Mouse (Mus musculus): Measurements from ENCODE around the gene Trim2. TPM values are rescaled to one million over a fixed set of nuclear protein-coding genes. Genes with fewer than 3 reads are reported as not detected.

The Trim2 gene
- polyA plus RNA-seq, 1 experiment from 2014 or later: 38.2 TPM

DNA sequence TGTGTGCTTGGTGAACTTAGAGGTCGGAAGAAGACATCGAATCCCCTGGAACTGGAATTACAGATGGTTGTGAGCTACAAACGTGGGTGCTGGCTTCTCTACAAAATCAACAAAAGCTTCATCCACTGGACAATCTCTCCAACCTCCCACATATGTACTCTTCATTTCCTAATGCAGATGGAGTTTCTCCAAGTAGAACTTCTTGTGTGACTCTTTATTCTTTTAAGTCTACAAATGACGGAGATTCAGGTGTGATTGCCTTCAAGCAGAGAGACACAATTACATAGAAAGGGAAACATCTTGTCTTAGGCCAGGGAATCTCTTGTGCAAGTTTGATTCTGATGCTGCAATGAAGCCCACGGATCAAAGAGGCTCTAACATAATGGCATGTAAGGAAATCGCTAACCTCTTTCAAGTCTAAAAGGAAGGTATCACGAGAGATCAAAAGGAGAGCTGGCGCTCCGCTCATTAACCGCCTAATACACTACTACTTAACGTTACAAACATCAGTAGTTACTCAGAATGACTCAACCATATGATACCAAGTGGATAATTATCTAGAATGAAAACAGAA, 133.0 kb downstream of the Trim2 start, which contains the start of gene Gm6525:
Gene Gm6525 (plus strand): TSS at position 524 of the 574 bp plus-strand sequence.
- H3K9ac ChIP-seq: no peak within 1 kb of the TSS
- 78% methylated on average over 11 of the region's 11 CpGs for WGBS
- no peaks in the 10 kb centered on the region for H3K9me3 ChIP-seq
- no peaks in the 10 kb centered on the region for H3K27me3 ChIP-seq
- no peaks in the 10 kb centered on the region for H3K4me1 ChIP-seq
- H3K36me3 ChIP-seq: peaks cover 18% of the 10 kb centered on the region; the same call in 1 of the 2 replicates
- no peak within 1 kb of the TSS for H3K4me3 ChIP-seq
- no peak for ATAC-seq (ENCODE audit: insufficient number of reproducible peaks, insufficient read depth, low FRiP score, low TSS enrichment)
- no peak within 1 kb of the TSS for H3K27ac ChIP-seq
- H3K4me2 ChIP-seq (replicated peaks): no peak within 1 kb of the TSS

DNA sequence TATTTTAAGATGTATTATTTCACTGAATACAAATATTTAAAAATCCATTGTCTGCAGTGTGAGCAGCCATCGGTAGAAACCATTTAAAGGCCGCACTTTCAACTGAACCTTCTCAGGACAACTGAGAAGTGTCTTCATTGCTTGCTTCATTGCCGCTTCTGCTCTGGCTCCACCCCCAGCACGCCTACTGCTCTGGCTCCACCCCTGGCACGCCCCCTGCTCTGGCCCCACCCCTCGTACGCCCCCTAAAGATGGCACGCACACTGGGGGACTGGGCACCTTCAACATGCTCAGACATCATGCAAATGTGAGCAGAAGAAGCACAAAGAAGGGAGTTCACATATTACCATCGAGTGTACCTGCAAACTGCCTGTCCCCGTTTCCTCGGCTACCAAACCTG, 134.3 kb downstream of the Trim2 start:
- Histone ChIP-seq H3K36me3 (peaks cover 18% of the 10 kb centered on the region; the same call in 1 of the 2 replicates), H3K27ac (no peak overlapping the region), H3K9ac (no peak overlapping the region), H3K27me3 (no peaks in the 10 kb centered on the region), H3K4me2 (replicated peaks) (no peak overlapping the region), H3K9me3 (no peaks in the 10 kb centered on the region), H3K4me3 (no peak overlapping the region), H3K4me1 (no peaks in the 10 kb centered on the region)
- ATAC-seq (ENCODE audit: insufficient number of reproducible peaks, insufficient read depth, low FRiP score, low TSS enrichment): no peak
- WGBS: 49% methylated on average over 11 of the region's 11 CpGs

DNA sequence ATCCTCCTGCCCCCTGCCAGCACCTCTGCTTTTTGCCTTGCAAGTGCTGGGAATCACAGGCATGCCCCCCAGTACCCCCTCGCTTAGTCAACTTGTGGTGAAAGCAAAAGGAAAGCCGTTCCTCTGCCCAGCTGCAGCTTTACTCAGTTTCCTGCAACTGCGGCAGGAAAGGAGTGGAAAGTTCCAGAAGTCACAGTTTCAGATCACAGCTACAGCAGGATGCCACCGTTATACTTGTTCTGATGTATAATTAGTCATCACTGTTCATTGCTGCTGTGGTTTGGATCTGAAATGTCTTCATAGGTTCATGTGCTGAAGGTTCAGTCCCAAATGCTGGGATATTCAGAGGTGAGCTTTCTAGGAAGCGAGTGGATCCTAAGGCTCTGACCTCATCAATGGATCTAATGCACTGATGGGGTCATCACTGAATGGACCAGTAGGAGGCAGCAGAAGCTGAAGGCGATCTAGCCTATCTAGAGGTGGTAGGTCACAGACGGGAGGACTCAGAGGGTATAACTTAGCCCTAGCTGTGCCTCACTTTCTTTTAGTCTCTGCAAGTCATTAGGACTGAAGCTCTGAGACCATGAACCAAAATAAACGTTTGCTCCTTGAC, 137.2 kb downstream of the Trim2 start:
- Histone ChIP-seq H3K4me3 (no peak overlapping the region), H3K36me3 (peaks cover 32% of the 10 kb centered on the region), H3K4me2 (replicated peaks) (no peak overlapping the region), H3K9me3 (no peaks in the 10 kb centered on the region), H3K27me3 (no peaks in the 10 kb centered on the region), H3K27ac (no peak overlapping the region), H3K4me1 (no peaks in the 10 kb centered on the region), H3K9ac (no peak overlapping the region)
- ATAC-seq (ENCODE audit: insufficient number of reproducible peaks, insufficient read depth, low FRiP score, low TSS enrichment): no peak
- WGBS: 68% methylated on average over 8 of the region's 8 CpGs

DNA sequence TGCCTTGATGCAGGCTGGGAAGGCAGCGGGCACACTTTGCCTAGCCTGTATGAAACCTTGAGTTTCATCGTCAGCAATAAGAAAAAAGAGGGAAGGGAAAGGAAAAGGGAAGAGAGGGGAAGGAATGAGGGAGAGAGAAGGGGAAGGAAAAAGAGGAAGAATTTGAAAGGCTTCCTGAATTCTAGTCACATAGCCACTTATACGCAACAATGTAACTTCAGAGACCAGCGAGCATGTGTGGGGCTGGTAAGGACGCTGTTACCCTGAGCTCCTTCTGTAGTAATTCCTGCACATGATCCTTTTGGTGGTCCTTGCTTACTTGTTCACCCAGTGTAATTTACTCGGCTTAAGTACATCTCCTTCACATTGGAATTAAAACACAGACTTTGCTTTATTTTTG, 137.7 kb downstream of the Trim2 start:
- Histone ChIP-seq H3K9ac (no peak overlapping the region), H3K4me1 (no peaks in the 10 kb centered on the region), H3K4me3 (no peak overlapping the region), H3K27me3 (no peaks in the 10 kb centered on the region), H3K9me3 (no peaks in the 10 kb centered on the region), H3K4me2 (replicated peaks) (no peak overlapping the region), H3K36me3 (peaks cover 37% of the 10 kb centered on the region), H3K27ac (no peak overlapping the region)
- ATAC-seq (ENCODE audit: insufficient number of reproducible peaks, insufficient read depth, low FRiP score, low TSS enrichment): no peak
- 84% methylated on average over 6 of the region's 6 CpGs for WGBS

DNA sequence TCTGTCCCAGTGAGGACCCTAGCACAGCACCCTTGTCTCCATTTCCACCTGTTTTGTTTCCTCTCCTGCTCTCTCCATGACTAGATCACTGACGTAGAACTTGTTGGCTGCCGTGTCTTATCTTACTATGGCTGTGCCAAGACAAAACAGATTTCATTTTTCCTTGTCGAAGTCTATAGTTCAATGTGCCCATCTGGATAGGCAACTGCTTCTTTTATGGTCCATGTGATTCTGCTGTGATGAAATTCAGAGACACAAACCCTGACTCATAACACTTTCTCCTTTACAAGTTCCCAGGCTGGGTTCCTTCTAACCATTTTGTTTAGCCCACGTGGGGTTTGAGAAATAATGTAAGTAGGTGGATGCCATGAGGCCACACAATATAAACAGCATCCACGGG, 140.6 kb downstream of the Trim2 start:
- no peaks in the 10 kb centered on the region for H3K4me1 ChIP-seq
- peaks cover 38% of the 10 kb centered on the region for H3K36me3 ChIP-seq
- no peak overlapping the region for H3K4me2 ChIP-seq (replicated peaks)
- no peaks in the 10 kb centered on the region for H3K9me3 ChIP-seq
- 93% methylated on average over 5 of the region's 5 CpGs for WGBS
- H3K4me3 ChIP-seq: no peak overlapping the region
- H3K27ac ChIP-seq: no peak overlapping the region
- no peak for ATAC-seq (ENCODE audit: insufficient number of reproducible peaks, insufficient read depth, low FRiP score, low TSS enrichment)
- H3K9ac ChIP-seq: no peak overlapping the region
- no peaks in the 10 kb centered on the region for H3K27me3 ChIP-seq

DNA sequence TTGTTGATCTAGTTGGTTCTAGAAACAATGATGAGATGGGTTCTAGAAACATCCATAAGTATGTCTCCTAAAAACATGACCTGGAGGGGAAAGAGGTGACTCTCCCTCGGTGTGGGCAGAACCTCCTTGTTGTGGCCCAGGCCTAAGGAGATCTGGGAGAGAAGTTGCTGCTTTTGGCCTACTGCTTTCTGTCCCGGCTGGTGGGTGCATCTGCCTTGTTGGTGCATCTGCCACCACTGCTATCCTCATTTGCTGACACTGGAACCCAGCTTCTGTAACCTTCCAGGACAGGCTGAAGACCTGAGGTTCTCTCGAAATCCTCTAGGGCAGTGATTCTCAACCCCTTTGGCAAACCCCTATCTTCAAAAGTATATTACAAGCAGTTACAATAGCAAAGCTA, 141.3 kb downstream of the Trim2 start:
- Histone ChIP-seq H3K4me1 (no peaks in the 10 kb centered on the region), H3K27ac (no peak overlapping the region), H3K9me3 (no peaks in the 10 kb centered on the region), H3K27me3 (no peaks in the 10 kb centered on the region), H3K9ac (no peak overlapping the region), H3K36me3 (peaks cover 33% of the 10 kb centered on the region), H3K4me3 (no peak overlapping the region), H3K4me2 (replicated peaks) (no peak overlapping the region)
- WGBS: 86% methylated on average over 3 of the region's 3 CpGs
- no peak for ATAC-seq (ENCODE audit: insufficient number of reproducible peaks, insufficient read depth, low FRiP score, low TSS enrichment)

DNA sequence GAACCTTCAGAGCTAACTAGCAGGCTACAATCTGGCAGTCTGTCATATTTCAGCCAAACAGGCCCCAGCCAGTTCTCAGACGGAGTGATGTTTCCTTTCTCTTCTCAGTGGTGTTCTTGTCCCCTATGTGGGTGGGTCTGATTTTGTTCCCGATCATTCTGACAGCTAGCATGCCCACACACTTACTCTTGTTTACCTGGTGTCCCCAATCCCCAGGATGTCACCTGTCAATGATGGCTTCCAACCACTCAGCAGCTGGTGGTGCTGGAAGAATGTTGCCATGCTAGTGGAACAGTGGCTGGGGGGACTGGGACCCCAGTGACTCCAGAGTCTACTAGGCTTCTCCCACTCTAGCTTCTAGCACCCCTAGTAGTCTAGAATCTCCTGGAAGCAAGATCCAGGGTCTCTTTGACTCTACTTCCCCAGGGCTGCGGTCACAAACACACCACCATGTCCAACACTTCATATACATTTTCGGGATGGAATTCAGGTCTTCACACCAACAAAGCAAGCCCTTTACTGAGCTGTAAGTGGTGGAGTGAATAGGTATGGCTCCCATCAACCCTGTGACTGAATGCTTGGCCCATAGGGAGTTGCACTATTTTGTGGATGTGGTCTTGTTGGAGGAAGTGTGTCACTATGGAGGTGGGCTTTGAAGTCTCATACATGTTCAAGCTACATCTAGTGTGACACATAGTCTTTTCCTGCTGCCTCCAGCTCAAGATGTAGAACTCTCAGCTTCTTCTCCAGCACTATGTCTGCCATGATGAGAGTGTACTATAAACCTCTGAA, 148.9 kb downstream of the Trim2 start:
- H3K9ac ChIP-seq: no peak overlapping the region
- H3K36me3 ChIP-seq: no peaks in the 10 kb centered on the region
- no peak overlapping the region for H3K4me2 ChIP-seq (replicated peaks)
- H3K27ac ChIP-seq: 0 out of 2 replicates have a peak overlapping the region, but pooled peaks have one; percentile 12
- WGBS: 79% methylated on average over 4 of the region's 4 CpGs
- no peak for ATAC-seq (ENCODE audit: insufficient number of reproducible peaks, insufficient read depth, low FRiP score, low TSS enrichment)
- peaks cover 10% of the 10 kb centered on the region; the same call in 1 of the 2 replicates for H3K4me1 ChIP-seq
- no peak overlapping the region for H3K4me3 ChIP-seq
- H3K9me3 ChIP-seq: no peaks in the 10 kb centered on the region
- no peaks in the 10 kb centered on the region for H3K27me3 ChIP-seq

DNA sequence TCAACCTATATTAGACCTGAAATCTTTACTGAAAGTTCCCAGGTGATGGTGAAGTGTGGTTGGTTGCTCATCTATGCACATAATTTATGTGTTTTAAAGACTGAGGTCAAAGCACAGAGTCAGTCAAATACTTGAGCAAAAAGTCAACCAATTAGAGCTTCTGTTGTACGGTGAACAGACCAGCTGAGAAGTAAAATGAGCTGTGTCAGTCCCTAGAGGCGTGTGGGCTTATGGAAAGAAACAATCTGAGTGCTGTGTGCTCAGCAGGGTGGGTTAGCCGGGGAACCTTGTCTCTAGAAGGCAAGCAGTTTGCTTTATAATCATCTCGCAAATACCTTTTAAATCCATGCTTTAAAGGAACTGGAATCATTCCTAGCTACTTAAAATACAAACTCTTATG, 149.7 kb downstream of the Trim2 start:
- H3K9me3 ChIP-seq: no peaks in the 10 kb centered on the region
- peaks cover 10% of the 10 kb centered on the region; the same call in 1 of the 2 replicates for H3K4me1 ChIP-seq
- no peak overlapping the region for H3K4me2 ChIP-seq (replicated peaks)
- no peak for ATAC-seq (ENCODE audit: insufficient number of reproducible peaks, insufficient read depth, low FRiP score, low TSS enrichment)
- H3K27ac ChIP-seq: 0 out of 2 replicates have a peak overlapping the region, but pooled peaks have one; percentile 12
- no peak overlapping the region for H3K9ac ChIP-seq
- 41% methylated on average over 4 of the region's 4 CpGs for WGBS
- H3K36me3 ChIP-seq: no peaks in the 10 kb centered on the region
- no peak overlapping the region for H3K4me3 ChIP-seq
- H3K27me3 ChIP-seq: no peaks in the 10 kb centered on the region

DNA sequence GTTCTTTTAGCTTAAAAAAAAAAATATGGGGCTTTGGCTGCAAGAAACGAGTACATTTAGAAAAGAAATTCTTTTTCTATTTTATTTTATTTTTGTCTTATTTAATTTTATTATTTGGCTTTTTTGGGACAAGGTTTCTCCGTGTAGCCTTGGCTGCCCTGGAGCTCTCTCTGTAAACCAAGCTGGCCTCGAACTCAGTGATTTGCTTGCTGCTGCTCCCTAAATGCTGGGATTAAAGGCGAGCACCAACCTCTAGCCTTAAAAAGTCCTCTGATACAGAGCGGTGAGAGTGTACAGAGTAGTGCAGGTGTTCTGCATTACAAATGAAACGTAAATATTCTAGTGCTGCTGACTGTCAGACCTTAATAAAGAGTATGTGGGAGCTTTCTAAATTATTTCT, 150.6 kb downstream of the Trim2 start:
- Histone ChIP-seq H3K4me2 (replicated peaks) (peak overlapping the region; percentile 84), H3K27ac (no peak overlapping the region)
- 36% methylated on average over 6 of the region's 6 CpGs for WGBS

DNA sequence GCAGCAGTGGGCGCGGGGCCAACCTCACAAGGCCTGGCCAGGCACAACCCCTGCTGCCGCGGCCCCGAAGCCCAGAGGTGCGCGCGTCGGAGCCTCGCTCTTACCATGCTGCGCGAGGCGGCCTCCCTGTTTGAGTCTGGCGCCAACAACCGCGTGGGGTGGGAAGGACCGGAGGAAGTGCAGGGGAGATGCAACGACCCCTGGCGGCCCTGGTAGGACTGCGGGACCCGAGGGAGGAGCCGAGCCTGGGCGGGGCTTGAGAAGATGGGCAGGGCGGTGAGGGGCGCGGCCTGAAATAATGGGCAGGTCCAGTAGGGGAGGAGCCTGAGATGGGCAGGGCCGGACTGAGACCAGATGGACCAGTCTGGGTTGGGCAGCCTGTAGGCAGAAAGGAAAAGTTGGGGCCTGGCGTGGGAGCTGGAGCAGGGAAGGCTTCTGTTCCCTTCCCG, 151.1 kb downstream of the Trim2 start, which contains the start of gene Mnd1:
Gene Mnd1 (minus strand): TSS at position 229 of the 449 bp plus-strand sequence.
- under 1% methylated on average over 29 of the region's 29 CpGs for WGBS
- no peaks in the 10 kb centered on the region for H3K36me3 ChIP-seq
- peak within 1 kb of the TSS; percentile 60 for H3K9ac ChIP-seq
- peak within 1 kb of the TSS; percentile 51 for H3K4me3 ChIP-seq
- H3K27me3 ChIP-seq: no peaks in the 10 kb centered on the region
- peak within 1 kb of the TSS; percentile 65; the same call in 1 of the 2 replicates for H3K27ac ChIP-seq
- peak; percentile 97 for ATAC-seq (ENCODE audit: insufficient number of reproducible peaks, insufficient read depth, low FRiP score, low TSS enrichment)
- no peaks in the 10 kb centered on the region for H3K9me3 ChIP-seq
- peaks cover 10% of the 10 kb centered on the region; the same call in 1 of the 2 replicates for H3K4me1 ChIP-seq
- H3K4me2 ChIP-seq (replicated peaks): peak within 1 kb of the TSS; percentile 84

More for the DNA sequence above, 150.6 kb downstream of the Trim2 start:
- peaks cover 10% of the 10 kb centered on the region; the same call in 1 of the 2 replicates for H3K4me1 ChIP-seq
- no peaks in the 10 kb centered on the region for H3K9me3 ChIP-seq
- H3K9ac ChIP-seq: no peak overlapping the region
- ATAC-seq (ENCODE audit: insufficient number of reproducible peaks, insufficient read depth, low FRiP score, low TSS enrichment): no peak
- no peaks in the 10 kb centered on the region for H3K36me3 ChIP-seq
- H3K27me3 ChIP-seq: no peaks in the 10 kb centered on the region
- H3K4me3 ChIP-seq: 0 out of 2 replicates have a peak overlapping the region, but pooled peaks have one; percentile 51

DNA sequence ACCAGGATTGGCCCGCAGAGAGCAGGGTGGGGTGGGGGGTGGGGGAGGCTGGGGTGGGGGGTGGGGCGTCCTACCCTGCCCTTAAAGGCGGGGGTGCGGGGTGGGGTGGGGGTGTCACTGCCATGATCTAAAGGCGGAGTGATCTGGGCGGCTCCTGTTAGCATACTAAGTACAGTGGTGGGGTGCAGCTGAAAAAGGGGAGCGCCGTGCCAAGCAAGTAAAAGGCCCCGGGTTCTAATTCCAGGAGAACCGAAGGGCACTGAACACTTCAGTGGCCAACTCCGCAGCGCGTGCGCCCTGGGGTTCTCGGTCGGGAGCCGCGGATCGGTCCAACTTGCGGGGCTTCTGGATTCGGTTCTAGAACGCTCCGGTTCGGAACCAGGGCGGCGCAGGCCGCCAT, 151.5 kb downstream of the Trim2 start:
- 0 out of 2 replicates have a peak, but pooled peaks have one; percentile 11 for ATAC-seq (ENCODE audit: insufficient number of reproducible peaks, insufficient read depth, low FRiP score, low TSS enrichment)
- Histone ChIP-seq H3K36me3 (no peaks in the 10 kb centered on the region), H3K9ac (peak overlapping the region; percentile 60), H3K9me3 (no peaks in the 10 kb centered on the region), H3K4me1 (peaks cover 10% of the 10 kb centered on the region; the same call in 1 of the 2 replicates), H3K27ac (peak overlapping the region; percentile 65; the same call in 1 of the 2 replicates), H3K4me2 (replicated peaks) (peak overlapping the region; percentile 84), H3K27me3 (no peaks in the 10 kb centered on the region), H3K4me3 (peak overlapping the region; percentile 51)
- under 1% methylated on average over 27 of the region's 27 CpGs for WGBS

Data from embryonic facial prominence, embryonic 12.5 days (tissue).